Mouse (Mus musculus) neutrophil, adult 83 days (primary cell): ENCODE measurements around the gene Iqgap3. TPM values are rescaled to one million over a fixed set of nuclear protein-coding genes. Genes with fewer than 3 reads are reported as not detected.

Experiments
- total RNA-seq, 2 experiments: library from RNA; stranded (reverse); gene quantifications; one replicate each; pipeline ENCODE4 v1.2.4; 2023

The Iqgap3 gene
- 10 to 100 TPM; 35.3 to 39.7 TPM for total RNA-seq

DNA sequence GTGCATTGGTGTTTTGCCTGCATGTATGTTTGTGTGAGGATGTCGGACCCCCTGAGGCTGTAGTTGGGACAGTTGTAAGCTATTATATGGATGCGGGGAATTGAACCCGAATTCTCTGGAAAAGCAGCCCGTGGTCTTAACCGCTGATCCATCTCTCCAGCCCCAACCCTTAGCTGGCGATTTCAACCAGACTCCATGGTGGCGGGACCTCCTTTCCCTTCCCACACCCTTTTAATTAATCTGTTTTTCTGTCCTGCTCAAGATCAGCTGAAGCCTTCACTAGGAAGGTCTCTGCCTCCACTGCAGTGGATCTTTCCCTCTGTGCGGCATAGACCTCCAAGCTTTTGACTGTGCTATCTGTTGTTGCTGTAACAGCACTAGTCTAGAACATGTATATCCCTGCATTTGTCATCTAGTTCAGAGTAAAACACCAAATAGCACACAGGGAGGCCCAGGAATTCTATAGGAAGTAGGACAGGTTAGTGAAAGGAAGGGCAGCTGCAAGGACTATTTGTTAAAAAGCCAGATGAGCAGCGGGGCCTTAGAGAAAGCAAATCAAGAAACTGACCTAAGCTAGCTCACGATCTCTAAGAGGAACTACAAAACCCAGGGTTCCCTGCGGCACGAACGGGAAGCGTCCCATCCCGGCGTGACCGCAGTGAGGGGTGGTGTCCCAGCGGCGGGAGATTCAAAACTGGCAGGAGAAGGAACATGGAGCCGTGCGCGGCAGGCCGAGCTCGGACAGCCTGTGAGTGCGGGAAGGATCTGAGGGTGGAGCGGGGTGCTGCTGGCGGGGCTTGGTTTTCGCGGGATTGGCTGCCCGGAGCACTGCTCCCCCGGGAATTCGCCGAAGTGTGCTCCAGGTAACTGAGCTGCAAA, at the start of gene Iqgap3:
Gene Iqgap3 (plus strand): TSS at position 627 of the 879 bp plus-strand sequence.

DNA sequence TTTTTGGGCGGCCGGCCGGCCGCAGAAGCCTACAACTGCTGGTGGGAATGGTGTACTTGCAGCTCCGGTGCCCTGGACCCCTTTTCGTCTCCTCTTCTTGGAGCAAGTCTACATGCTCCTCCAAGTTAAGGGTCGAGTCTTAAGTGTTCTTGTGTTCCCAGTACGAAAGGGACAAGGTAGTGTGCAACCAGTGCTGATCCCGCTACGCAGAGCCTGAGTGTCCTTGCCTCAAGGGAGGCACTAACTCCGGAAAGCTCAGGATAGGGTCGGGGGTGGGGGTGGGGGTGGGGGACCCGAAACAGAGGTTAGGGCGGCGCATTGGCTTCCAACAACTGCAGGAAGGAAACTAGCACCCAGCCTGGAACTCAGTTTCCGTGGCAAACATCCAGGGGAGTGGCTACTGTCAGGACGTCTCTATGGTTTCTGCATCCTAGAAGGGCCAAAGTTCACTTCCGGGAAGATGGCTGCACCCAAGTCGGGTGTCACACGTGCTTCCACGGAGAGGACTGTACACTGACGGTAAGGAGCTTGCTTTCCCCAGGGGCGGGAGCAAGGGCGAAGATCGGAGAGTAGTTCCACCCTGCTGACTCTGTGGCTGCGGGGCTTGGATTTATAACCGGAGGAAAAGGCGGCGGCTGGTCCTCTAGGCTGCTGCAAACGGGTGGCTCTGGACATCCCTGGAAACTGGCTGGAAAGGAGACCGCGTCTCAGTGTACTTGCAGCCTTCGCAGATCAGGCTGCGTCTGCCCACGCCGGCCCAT, 38.9 kb upstream of the Iqgap3 start, which contains the start of gene Gpatch4:
Gene Gpatch4 (plus strand): TSS at position 448 of the 761 bp plus-strand sequence.

DNA sequence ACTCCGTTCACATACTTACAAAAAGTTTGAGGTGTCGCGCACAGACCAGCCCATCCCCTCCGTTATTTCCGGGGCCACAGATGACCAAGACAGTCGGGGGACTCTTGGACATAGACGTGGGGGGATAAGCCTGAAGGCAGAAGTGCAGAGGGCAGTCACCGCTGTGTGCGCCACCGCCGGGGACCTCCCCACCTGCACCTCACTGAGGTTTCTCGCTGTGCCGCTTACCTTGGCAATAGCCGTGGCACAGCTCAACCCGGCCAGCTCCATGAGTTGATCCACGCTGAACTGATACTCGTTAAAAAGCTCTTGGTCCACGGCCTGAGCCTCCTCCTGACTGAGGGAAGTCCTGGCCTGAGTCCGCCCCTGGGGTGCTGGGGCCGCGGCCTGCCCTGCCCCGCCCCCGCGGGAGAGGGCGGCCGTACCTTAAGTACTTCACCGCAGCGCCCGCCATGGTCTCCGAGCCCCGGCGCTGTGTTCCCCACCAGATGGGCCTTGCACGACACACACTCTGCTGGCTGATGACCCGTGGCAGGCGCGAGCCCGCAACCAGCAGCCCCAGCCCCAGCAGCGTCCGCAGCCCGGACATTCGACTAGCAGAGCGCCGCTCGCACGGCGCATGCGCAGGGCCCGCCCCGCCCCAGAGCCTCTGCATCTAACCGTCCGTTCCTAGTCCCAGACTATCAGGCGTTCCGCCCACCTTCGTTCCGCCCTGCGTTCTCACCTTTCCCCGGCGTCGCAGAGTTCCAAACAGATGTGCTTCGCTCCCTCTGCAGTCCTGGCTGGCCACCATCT, 23.7 kb upstream of the Iqgap3 start, which contains the start of gene Naxe:
Gene Naxe (minus strand): TSS at position 594 of the 795 bp plus-strand sequence.

DNA sequence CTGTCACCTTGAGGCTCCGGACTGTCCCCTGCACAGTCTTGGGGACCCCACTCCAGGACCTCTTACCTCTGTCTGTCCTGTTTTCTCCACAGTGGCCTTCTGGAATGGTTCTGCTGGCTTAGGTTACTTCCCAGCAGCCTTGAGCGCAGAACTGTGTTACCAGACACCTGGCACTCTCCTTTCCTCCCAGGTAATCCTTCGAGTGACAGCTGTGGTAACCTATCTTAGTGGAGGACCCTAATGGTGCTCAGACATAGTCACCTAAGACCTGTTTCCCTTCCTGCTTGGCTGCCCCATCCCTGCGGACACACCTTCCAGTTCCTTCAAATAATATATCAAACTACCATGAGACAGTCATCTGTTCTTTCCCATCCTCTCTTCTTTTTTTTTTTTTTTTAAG, 3.6 kb upstream of the Iqgap3 start, which contains the start of gene Ttc24:
Gene Ttc24 (minus strand): TSS at position 101 of the 400 bp plus-strand sequence.

DNA sequence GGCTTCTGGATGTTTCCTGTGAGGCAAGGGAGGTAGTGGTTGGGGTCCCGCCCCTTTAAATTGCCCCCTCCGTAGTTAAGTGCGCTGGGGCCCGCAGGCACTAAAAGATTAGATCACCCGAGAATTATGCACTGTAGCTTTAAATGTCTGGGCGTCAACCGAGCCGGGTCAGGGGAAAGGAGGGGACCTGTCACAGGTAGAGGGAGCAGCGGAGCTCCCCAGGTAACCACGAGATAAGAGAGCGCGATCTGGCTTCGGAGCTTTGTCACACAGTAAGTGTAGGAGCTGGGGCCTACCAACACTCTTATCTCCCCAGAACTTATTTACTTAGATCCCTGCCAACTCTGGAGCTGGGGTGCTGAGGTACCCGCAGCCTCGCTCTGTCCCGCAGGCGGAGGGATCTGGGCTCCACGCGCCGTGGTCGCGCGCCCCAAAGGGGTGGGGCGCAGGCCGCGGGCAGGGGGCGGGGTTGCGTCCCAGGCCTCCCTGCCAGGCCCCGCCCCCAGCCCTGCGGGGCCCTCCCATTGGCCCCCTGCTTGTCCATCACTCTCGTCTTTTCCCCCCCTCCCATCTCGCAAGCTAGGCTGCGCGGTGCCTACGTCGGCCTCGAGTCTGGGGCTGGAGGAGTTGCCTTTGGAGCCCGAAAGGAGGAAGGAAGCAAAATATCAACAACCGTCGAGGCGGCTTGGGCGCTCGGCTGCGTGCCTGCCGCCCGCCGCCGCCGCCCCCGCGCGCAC, 60.2 kb downstream of the Iqgap3 start, which contains the start of gene Mef2d:
Gene Mef2d (plus strand): TSS at position 586 of the 737 bp plus-strand sequence.

Other genes starting within 250 kb of the Iqgap3 start
- under 1 TPM; 0.57 to 0.70 TPM for gene Sh2d2a, start 235.2 kb upstream of the Iqgap3 start, total RNA-seq
- 10 to 100 TPM; 30.5 to 30.9 TPM for gene Prcc, start 196.4 kb upstream of the Iqgap3 start, total RNA-seq
- 100 to 1,000 TPM; 117 to 149 TPM for gene Hdgf, start 175.7 kb upstream of the Iqgap3 start, total RNA-seq
- gene Mrpl24, start 162.5 kb upstream of the Iqgap3 start, total RNA-seq = 10 to 100 TPM; 65.4 to 71.5 TPM
- gene Isg20l2, start 151.7 kb upstream of the Iqgap3 start, total RNA-seq = 10 to 100 TPM; 23.2 to 24.4 TPM
- 10 to 100 TPM in 1 of 2 experiments, 1 to 10 TPM in 1; 9.9 to 12.1 TPM for gene Rrnad1, start 151.3 kb upstream of the Iqgap3 start, total RNA-seq
- not detected for gene Crabp2, start 133.3 kb upstream of the Iqgap3 start, total RNA-seq
- gene Nes, start 110.9 kb upstream of the Iqgap3 start, total RNA-seq = not detected
- gene Bcan, start 81.7 kb upstream of the Iqgap3 start, total RNA-seq = not detected
- not detected for gene Hapln2, start 54.4 kb upstream of the Iqgap3 start, total RNA-seq
- gene Gpatch4, start 38.9 kb upstream of the Iqgap3 start, total RNA-seq = 1 to 10 TPM; 2.5 to 5.9 TPM
- 10 to 100 TPM; 26.4 to 30.3 TPM for gene Naxe, start 23.5 kb upstream of the Iqgap3 start, total RNA-seq
- gene Ttc24, start 3.7 kb upstream of the Iqgap3 start, total RNA-seq = not detected
- gene Mef2d, start 60.4 kb downstream of the Iqgap3 start, total RNA-seq = 10 to 100 TPM; 55.4 to 69.5 TPM
- not detected for gene Rhbg, start 172.7 kb downstream of the Iqgap3 start, total RNA-seq
- not detected for gene Gm38392, start 205.2 kb downstream of the Iqgap3 start, total RNA-seq
- 1 to 10 TPM in 1 of 2 experiments, not detected in 1; 1.3 TPM for gene Tsacc, start 215.0 kb downstream of the Iqgap3 start, total RNA-seq
- 10 to 100 TPM; 66.6 to 69.9 TPM for gene Cct3, start 215.1 kb downstream of the Iqgap3 start, total RNA-seq
- 100 to 1,000 TPM; 114 to 115 TPM for gene Glmp, start 243.1 kb downstream of the Iqgap3 start, total RNA-seq